Comparison of ENCODE assay signal across 12 mouse cellular contexts in the genomic region with DNA sequence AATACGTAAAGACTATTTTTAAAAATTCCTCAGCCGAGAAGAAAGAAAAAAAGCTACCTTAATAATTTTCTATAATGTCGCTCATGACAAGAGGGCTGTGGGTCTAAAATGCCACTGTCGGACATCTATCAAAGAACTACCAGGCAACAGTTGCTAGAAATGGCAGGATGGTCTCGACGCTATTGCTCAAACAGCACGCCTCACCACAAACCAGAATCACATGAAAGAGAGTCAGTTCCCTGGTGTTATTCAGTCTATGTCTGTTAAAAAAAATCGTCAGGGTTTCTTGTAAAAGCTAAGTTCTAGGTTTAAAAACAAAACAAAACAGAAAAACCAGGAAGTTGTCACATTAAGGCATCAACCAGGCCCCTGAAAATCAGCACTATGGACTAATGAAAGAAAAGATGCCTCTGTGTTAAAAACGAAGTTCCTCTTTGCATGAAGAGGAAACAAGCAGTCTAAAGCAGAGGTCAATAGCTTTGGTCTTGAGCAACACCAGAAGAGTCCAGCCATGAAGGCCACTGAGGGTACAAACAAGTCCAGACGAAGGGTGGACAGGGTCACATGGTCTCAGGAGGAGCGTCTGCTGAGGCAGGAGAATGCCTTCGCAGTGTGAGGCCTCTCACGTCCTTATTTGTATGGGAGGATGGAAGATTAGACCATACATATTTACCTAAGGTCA. TPM values are rescaled to one million over a fixed set of nuclear protein-coding genes. Genes with fewer than 3 reads are reported as not detected.
DNase-seq lines count a peak whose midpoint lies in the region; ATAC-seq lines count a peak whose summit lies in the region.
"Had no signal": no experiment of that assay in that cellular context is flagged by ENCODE, and none has a peak within 500 bp of the region (broad histone marks: within the 10 kb centered on the region; RNA-seq: fewer than 3 reads in every experiment).

No protein-coding gene starts in this region.

- 42% methylated on average over 13 of the region's 13 CpGs for WGBS in liver, embryonic 16.5 days (ENCODE audit: insufficient replicate concordance)
- WGBS in liver, embryonic 11.5 days: 64% methylated on average over 13 of the region's 13 CpGs

- no peak for DNase-seq in liver, embryonic 11.5 days (ENCODE audit: low spot score)
- peak; percentile 51 to 66 for DNase-seq in CD8-positive naive resting alpha-beta T cell, adult 2 months (ENCODE audit: low read depth in 2 of 2, low spot score in 2 of 2)
- no peak for DNase-seq in cerebellum, adult 18-20 months
- no peak for DNase-seq in c-Kit-positive CD71-positive TER-119-positive erythroid progenitor cells, embryonic 14.5 days (ENCODE audit: low spot score)
- DNase-seq: forebrain, postnatal 0 days; thymus, postnatal 25 days had no signal

- no peaks in the 10 kb centered on the region for H3K9me3 ChIP-seq in liver, embryonic 16.5 days (replicated peaks; ENCODE audit: control insufficient read depth, low read length)
- H3K9me3 ChIP-seq in liver, embryonic 11.5 days (ENCODE audit: control insufficient read depth, low read length): no peaks in the 10 kb centered on the region
- H3K9me3 ChIP-seq: limb, embryonic 13.5 days; midbrain, embryonic 15.5 days had no signal

- H3K27ac ChIP-seq in liver, embryonic 16.5 days (ENCODE audit: low read length): peak overlapping the region; percentile 56
- H3K27ac ChIP-seq in liver, embryonic 11.5 days (ENCODE audit: low read depth, low read length): no peak overlapping the region
- H3K27ac ChIP-seq: limb, embryonic 13.5 days; midbrain, embryonic 15.5 days had no signal

- H3K36me3 ChIP-seq in liver, embryonic 16.5 days (ENCODE audit: control insufficient read depth, insufficient read depth): peaks cover 11% of the 10 kb centered on the region
- H3K36me3 ChIP-seq in liver, embryonic 11.5 days (ENCODE audit: control insufficient read depth, insufficient read depth, low read length): peaks cover 6% of the 10 kb centered on the region; the same call in 1 of the 2 replicates
- H3K36me3 ChIP-seq: midbrain, embryonic 15.5 days had no signal

- H3K4me1 ChIP-seq in liver, embryonic 16.5 days (ENCODE audit: control insufficient read depth, low read depth, low read length): peaks cover 2% of the 10 kb centered on the region
- no peaks in the 10 kb centered on the region for H3K4me1 ChIP-seq in liver, embryonic 11.5 days (replicated peaks; ENCODE audit: control insufficient read depth, insufficient read depth, low read length)
- H3K4me1 ChIP-seq: midbrain, embryonic 15.5 days had no signal

- no peak overlapping the region for H3K9ac ChIP-seq in liver, embryonic 16.5 days (ENCODE audit: low read depth, low read length)
- no peak overlapping the region for H3K9ac ChIP-seq in liver, embryonic 11.5 days (ENCODE audit: low read depth, low read length)
- H3K9ac ChIP-seq: forebrain, postnatal 0 days; limb, embryonic 13.5 days; midbrain, embryonic 15.5 days had no signal

- peak; percentile 71 for ATAC-seq in liver, embryonic 16.5 days (ENCODE audit: low read depth)
- ATAC-seq in liver, embryonic 11.5 days (replicated peaks; ENCODE audit: low FRiP score): no peak
- ATAC-seq in granulocyte monocyte progenitor cell, adult 5-6 weeks (replicated peaks; ENCODE audit: poor library complexity, severe bottlenecking): peak; percentile 85
- peak; percentile 77 for ATAC-seq in neutrophil, adult 5-6 weeks (ENCODE audit: extremely low read depth, insufficient number of reproducible peaks, low FRiP score, poor library complexity, severe bottlenecking)
- ATAC-seq: forebrain, postnatal 0 days; midbrain, embryonic 15.5 days; Patski had no signal

- no peaks in the 10 kb centered on the region for H3K27me3 ChIP-seq in liver, embryonic 16.5 days (ENCODE audit: control insufficient read depth, insufficient read depth, low read depth, low read length)
- H3K27me3 ChIP-seq in liver, embryonic 11.5 days (replicated peaks; ENCODE audit: control insufficient read depth, insufficient read depth, low read length): no peaks in the 10 kb centered on the region
- H3K27me3 ChIP-seq: limb, embryonic 13.5 days; midbrain, embryonic 15.5 days; Patski had no signal

- no peak overlapping the region for H3K4me3 ChIP-seq in liver, embryonic 16.5 days (ENCODE audit: low read depth, low read length)
- H3K4me3 ChIP-seq in liver, embryonic 11.5 days (ENCODE audit: low read depth, low read length): no peak overlapping the region
- H3K4me3 ChIP-seq: limb, embryonic 13.5 days; midbrain, embryonic 15.5 days had no signal

- H3K4me2 ChIP-seq in liver, embryonic 16.5 days (ENCODE audit: low read depth, low read length): no peak overlapping the region
- no peak overlapping the region for H3K4me2 ChIP-seq in liver, embryonic 11.5 days
- H3K4me2 ChIP-seq: limb, embryonic 13.5 days; midbrain, embryonic 15.5 days had no signal

RNA-seq across cellular contexts. Expression of gene Arid5b, which starts 37.6 kb away (rescaled TPM):
- 6.7 and 7.8 TPM in 2 replicates for polyA plus RNA-seq in liver, embryonic 16.5 days (2015; fragmentation: Nextera tagmentation; extraction: Ambion mirVana)
- polyA plus RNA-seq in liver, embryonic 11.5 days (2014; fragmentation: Nextera tagmentation; extraction: Ambion mirVana): 11.9 and 15.3 TPM in 2 replicates
- 28.4 and 33.7 TPM in 2 replicates for total RNA-seq in granulocyte monocyte progenitor cell, adult 5-6 weeks (2014; fragmentation: Nextera tagmentation)
- 14.1 and 14.8 TPM in 2 replicates for total RNA-seq in granulocyte monocyte progenitor cell, adult 5-6 weeks (2017)
- total RNA-seq in neutrophil, adult 5-6 weeks (2017): 39.8 and 41.2 TPM in 2 replicates

Comparison
In these comparisons a context has a peak if more than half of its experiments do, and no peak if none do; other contexts are left out.
1. DNase-seq: peak in CD8-positive naive resting alpha-beta T cell, adult 2 months (2 of 2); none in liver, embryonic 11.5 days (single experiment), cerebellum, adult 18-20 months (0 of 2) and c-Kit-positive CD71-positive TER-119-positive erythroid progenitor cells, embryonic 14.5 days (single experiment).